Mouse (Mus musculus) right cerebral cortex, postnatal 14 days (tissue): ENCODE measurements around the gene Itga4.

Experiments
- DNase-seq: peaks from one replicate; pipeline ENCODE4 v3.0.0; 2022

The Itga4 gene

GRCm38 (mm10) chr2:79255192-79256000, at the start of gene Itga4:
Itga4 (plus strand) TSS chr2:79255426.
- DNase-seq: peak; percentile 71

- DNase-seq: no peak
Observed at GRCm38 (mm10) chr2:79206191-79206755, 49.0 kb upstream of the Itga4 start.

- no peak for DNase-seq
Observed at GRCm38 (mm10) chr2:79214982-79215381, 40.2 kb upstream of the Itga4 start.

- DNase-seq: no peak
Observed at GRCm38 (mm10) chr2:79215479-79215878, 39.7 kb upstream of the Itga4 start.

- no peak for DNase-seq
Observed at GRCm38 (mm10) chr2:79224714-79225426, 30.4 kb upstream of the Itga4 start.

GRCm38 (mm10) chr2:79227805-79228241, 27.4 kb upstream of the Itga4 start:
- no peak for DNase-seq

GRCm38 (mm10) chr2:79231056-79231949, 23.9 kb upstream of the Itga4 start:
- DNase-seq: no peak

GRCm38 (mm10) chr2:79235767-79236487, 19.3 kb upstream of the Itga4 start:
- DNase-seq: no peak

- DNase-seq: no peak
Observed at GRCm38 (mm10) chr2:79237216-79237615, 18.0 kb upstream of the Itga4 start.

GRCm38 (mm10) chr2:79244276-79244675, 10.9 kb upstream of the Itga4 start:
- DNase-seq: no peak

- no peak for DNase-seq
Observed at GRCm38 (mm10) chr2:79244743-79245142, 10.5 kb upstream of the Itga4 start.

GRCm38 (mm10) chr2:79248283-79248682, 6.9 kb upstream of the Itga4 start:
- no peak for DNase-seq

- no peak for DNase-seq
Observed at GRCm38 (mm10) chr2:79250510-79250909, 4.7 kb upstream of the Itga4 start.

- DNase-seq: no peak
Observed at GRCm38 (mm10) chr2:79253754-79254197, 1.4 kb upstream of the Itga4 start.

GRCm38 (mm10) chr2:79254588-79255191, 536 bp upstream of the Itga4 start:
- DNase-seq: no peak

GRCm38 (mm10) chr2:79256001-79256339, 744 bp downstream of the Itga4 start:
- DNase-seq: no peak

GRCm38 (mm10) chr2:79256376-79256775, 1.1 kb downstream of the Itga4 start:
- no peak for DNase-seq

- DNase-seq: no peak
Observed at GRCm38 (mm10) chr2:79256880-79257279, 1.7 kb downstream of the Itga4 start.

GRCm38 (mm10) chr2:79257411-79257810, 2.2 kb downstream of the Itga4 start:
- no peak for DNase-seq

GRCm38 (mm10) chr2:79259326-79259725, 4.1 kb downstream of the Itga4 start:
- DNase-seq: no peak

- peak; percentile 55 for DNase-seq
Observed at GRCm38 (mm10) chr2:79265665-79266064, 10.4 kb downstream of the Itga4 start.

- no peak for DNase-seq
Observed at GRCm38 (mm10) chr2:79266480-79266879, 11.3 kb downstream of the Itga4 start.
